Mouse (Mus musculus): ENCODE results near the gene Ndst2.
A peak's percentile ranks its signal among the peaks of the same experiment; 100 is the strongest.

- TF ChIP-seq POLR2AphosphoS2 (IDR thresholded peaks at IDR 0.05; ENCODE audit: insufficient read length, low read depth) (no peak), POLR2A (IDR thresholded peaks at IDR 0.05; ENCODE audit: insufficient read length, low read depth) (no peak), REST (IDR thresholded peaks at IDR 0.05; ENCODE audit: insufficient read depth, insufficient read length) (no peak), SRF (IDR thresholded peaks at IDR 0.05; ENCODE audit: control insufficient read depth, insufficient read length, low read depth) (peak; percentile 94), E2F4 (IDR thresholded peaks at IDR 0.05; ENCODE audit: insufficient read depth) (no peak), TCF12 (IDR thresholded peaks at IDR 0.05; ENCODE audit: insufficient read depth, poor library complexity, severe bottlenecking) (no peak)
Measured at GRCm38 (mm10) chr14:20768581-20768980, 34.2 kb upstream of the Ndst2 start.

All from myocyte (in vitro differentiated cells).